Mouse (Mus musculus) small intestine, adult 2 months (tissue): ENCODE measurements around the gene Gan.

Experiments
- CTCF ChIP-seq: fragments of 200-500 bp; IDR thresholded peaks from 2 replicates; pipeline ENCODE4 v1.5.1; 2012; ENCODE audit warnings: low read depth, mild to moderate bottlenecking, control low read depth, inconsistent platforms, low read length, moderate library complexity, mixed read lengths; ENCODE audit not compliant: insufficient replicate concordance, insufficient read length; ENCODE audit errors: extremely low read depth
- POLR2A ChIP-seq: fragments of 200-500 bp; IDR thresholded peaks from 2 replicates; pipeline ENCODE4 v1.6.1; 2012; ENCODE audit warnings: low read depth, mild to moderate bottlenecking, control low read depth, inconsistent platforms, low read length, moderate library complexity

- TF ChIP-seq CTCF = no peak
- TF ChIP-seq POLR2A = no peak
Observed at GRCm38 (mm10) chr8:117121277-117121676, 36.7 kb upstream of the Gan start.
